Comparison of ENCODE assay signal across 28 mouse cellular contexts in the genomic region with DNA sequence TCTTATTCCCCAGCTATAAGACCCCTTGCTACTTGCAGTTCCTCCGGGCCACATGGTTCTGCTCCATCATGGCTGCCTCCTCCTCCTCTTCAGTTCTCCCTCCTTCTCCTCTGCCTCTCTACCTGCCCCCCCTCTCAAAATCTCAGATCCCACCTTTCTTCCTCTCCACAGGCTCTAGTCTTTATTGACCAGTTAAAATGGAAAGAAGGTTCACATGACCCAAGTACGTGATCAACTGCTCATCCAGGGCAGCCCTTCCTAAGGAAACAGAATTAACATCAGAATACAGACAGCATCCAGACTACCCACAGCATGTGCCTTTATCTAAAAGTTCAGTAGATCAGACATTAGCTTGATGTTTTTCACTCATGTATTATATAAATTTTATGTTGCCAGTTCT.
DNase-seq lines count a peak whose midpoint lies in the region; ATAC-seq and TF ChIP-seq lines count a peak whose summit lies in the region.
"Had no signal": no experiment of that assay in that cellular context is flagged by ENCODE, and none has a peak within 500 bp of the region (broad histone marks: within the 10 kb centered on the region; RNA-seq: fewer than 3 reads in every experiment).

No protein-coding gene starts in this region.

- H3K9ac ChIP-seq in midbrain, embryonic 16.5 days (ENCODE audit: low read depth, low read length): no peak overlapping the region
- H3K9ac ChIP-seq: embryonic facial prominence, embryonic 13.5 days; embryonic facial prominence, embryonic 15.5 days; forebrain, embryonic 12.5 days had no signal

- H3K9me3 ChIP-seq in E14TG2a.4 (ENCODE audit: low read length): peaks cover 15% of the 10 kb centered on the region
- H3K9me3 ChIP-seq in midbrain, embryonic 16.5 days (replicated peaks; ENCODE audit: control insufficient read depth, low read length, poor library complexity, severe bottlenecking): no peaks in the 10 kb centered on the region
- H3K9me3 ChIP-seq: embryonic facial prominence, embryonic 13.5 days; embryonic facial prominence, embryonic 15.5 days; forebrain, embryonic 10.5 days; forebrain, embryonic 12.5 days; G1E had no signal

- TF ChIP-seq POLR2A in kidney, adult 2 months (IDR thresholded peaks at IDR 0.05; ENCODE audit: low read depth, low read length): no peak

- WGBS in midbrain, embryonic 16.5 days: 83% methylated on average over 2 of the region's 2 CpGs
- 94% methylated on average over 2 of the region's 2 CpGs for WGBS in kidney, adult 2 months

- no peak for ATAC-seq in midbrain, embryonic 16.5 days
- ATAC-seq: activated CD4-positive, CD25-positive, alpha-beta regulatory T cell, adult 4 months; CD4-positive, CD25-positive, alpha-beta regulatory T cell, adult 4 months; forebrain, embryonic 14.5 days; forebrain, embryonic 16.5 days; Patski had no signal

- peak overlapping the region; percentile 81 for H3K4me3 ChIP-seq in E14TG2a.4 (replicated peaks; ENCODE audit: low read length)
- H3K4me3 ChIP-seq in midbrain, embryonic 16.5 days (ENCODE audit: low read depth, low read length): no peak overlapping the region
- no peak overlapping the region for H3K4me3 ChIP-seq in kidney, adult 2 months (ENCODE audit: insufficient read depth, low read depth, low read length)
- H3K4me3 ChIP-seq: embryonic facial prominence, embryonic 13.5 days; embryonic facial prominence, embryonic 15.5 days; erythroblast, embryonic 14.5 days; forebrain, embryonic 10.5 days; forebrain, embryonic 12.5 days had no signal

- no peak for TF ChIP-seq CTCF in E14TG2a.4 (conservative IDR thresholded peaks at IDR 0.05; ENCODE audit: low read length)
- no peak for TF ChIP-seq CTCF in kidney, adult 2 months (conservative IDR thresholded peaks at IDR 0.05; ENCODE audit: insufficient read depth, insufficient read length, low read depth, low read length)

- peak; percentile 51 for DNase-seq in ES-CJ7 (ENCODE audit: low read depth, low spot score)
- peak; percentile 87 for DNase-seq in R1 (ENCODE audit: low read depth, low spot score)
- DNase-seq in kidney, adult 2 months: no peak
- DNase-seq in layer of hippocampus, adult 11-12 months (ENCODE audit: low spot score): no peak
- DNase-seq: adrenal gland, adult 8-10 months; adrenal gland, postnatal 14 days; adrenal gland, postnatal 36 days; B cell, adult 2 months; cerebellum, adult 11-12 months; cerebellum, adult 2 months; cerebellum, adult 9-10 months; cerebellum, postnatal 10 days; cerebellum, postnatal 25 days; embryo, embryonic 11 days had no signal

- peaks cover 43% of the 10 kb centered on the region for H3K4me1 ChIP-seq in E14TG2a.4 (replicated peaks; ENCODE audit: low read depth, low read length)
- no peaks in the 10 kb centered on the region for H3K4me1 ChIP-seq in midbrain, embryonic 16.5 days (ENCODE audit: control insufficient read depth, insufficient read depth, low read length)
- no peaks in the 10 kb centered on the region for H3K4me1 ChIP-seq in kidney, adult 2 months (ENCODE audit: control insufficient read depth, insufficient read depth, low read length)
- H3K4me1 ChIP-seq: embryonic facial prominence, embryonic 13.5 days; embryonic facial prominence, embryonic 15.5 days; forebrain, embryonic 10.5 days; forebrain, embryonic 12.5 days had no signal

- no peaks in the 10 kb centered on the region for H3K27me3 ChIP-seq in E14TG2a.4 (ENCODE audit: insufficient read depth, low read length)
- H3K27me3 ChIP-seq in midbrain, embryonic 16.5 days (ENCODE audit: control insufficient read depth, insufficient read depth, low read depth, low read length): no peaks in the 10 kb centered on the region
- no peaks in the 10 kb centered on the region for H3K27me3 ChIP-seq in kidney, adult 2 months (replicated peaks; ENCODE audit: control insufficient read depth, insufficient read depth, low read length)
- H3K27me3 ChIP-seq: CH12.LX; embryonic facial prominence, embryonic 13.5 days; embryonic facial prominence, embryonic 15.5 days; forebrain, embryonic 12.5 days; Patski had no signal

- H3K4me2 ChIP-seq in midbrain, embryonic 16.5 days (ENCODE audit: low read length): no peak overlapping the region
- H3K4me2 ChIP-seq: embryonic facial prominence, embryonic 13.5 days; embryonic facial prominence, embryonic 15.5 days; forebrain, embryonic 12.5 days had no signal

- H3K36me3 ChIP-seq in E14TG2a.4 (ENCODE audit: insufficient read depth, low read length): peaks cover 26% of the 10 kb centered on the region
- peaks cover 4% of the 10 kb centered on the region; the same call in 1 of the 2 replicates for H3K36me3 ChIP-seq in midbrain, embryonic 16.5 days (ENCODE audit: control insufficient read depth, insufficient read depth, low read length)
- no peaks in the 10 kb centered on the region for H3K36me3 ChIP-seq in kidney, adult 2 months (ENCODE audit: control insufficient read depth, insufficient read depth, low read length)
- H3K36me3 ChIP-seq: embryonic facial prominence, embryonic 13.5 days; embryonic facial prominence, embryonic 15.5 days; forebrain, embryonic 10.5 days; forebrain, embryonic 12.5 days; G1E had no signal

- H3K27ac ChIP-seq in midbrain, embryonic 16.5 days (ENCODE audit: low read length): no peak overlapping the region
- H3K27ac ChIP-seq in kidney, adult 2 months (ENCODE audit: insufficient read depth, low read depth, low read length): no peak overlapping the region
- H3K27ac ChIP-seq: embryonic facial prominence, embryonic 13.5 days; embryonic facial prominence, embryonic 15.5 days; forebrain, embryonic 10.5 days; forebrain, embryonic 12.5 days had no signal

Comparison
In these comparisons a context has a peak if more than half of its experiments do, and no peak if none do; other contexts are left out.
1. DNase-seq: peak in ES-CJ7 (single experiment) and R1 (single experiment); none in kidney, adult 2 months (single experiment) and layer of hippocampus, adult 11-12 months (single experiment).